Mouse (Mus musculus) gonadal fat pad, adult 2 months (tissue): ENCODE results near the gene Tle4. TPM values are rescaled to one million over a fixed set of nuclear protein-coding genes. Genes with fewer than 3 reads are reported as not detected.
"Not testable (repeated sequence)": the region's sequence is repeated elsewhere in the genome, so short reads cannot be mapped to it uniquely, and the experiment has no call there.

Experiments
- DNase-seq: peaks from one replicate; pipeline ENCODE4 v3.0.0-alpha.2; 2012; ENCODE audit warnings: low read depth
- polyA plus RNA-seq: library from polyadenylated mRNA; depleted of rRNA; stranded (reverse); fragments of >200 nt; gene quantifications from 2 replicates; pipeline ENCODE4 v1.2.3, GENCODE M21; 2012; rRNA removed

Gene Tle4
- 7.1 and 7.5 TPM in 2 replicates for polyA plus RNA-seq

GRCm38 (mm10) chr19:14597917-14598689 lies at the start of gene Tle4:
Tle4 (minus strand) TSS chr19:14598051.
- DNase-seq, result peak; percentile 95

GRCm38 (mm10) chr19:14645666-14646065 lies 47.8 kb upstream of the Tle4 start:
- DNase-seq, result no peak

GRCm38 (mm10) chr19:14644756-14645155 lies 46.9 kb upstream of the Tle4 start:
- no peak for DNase-seq

- not testable (repeated sequence) for DNase-seq
Observed at GRCm38 (mm10) chr19:14643091-14643490, 45.2 kb upstream of the Tle4 start.

GRCm38 (mm10) chr19:14642663-14643062 lies 44.8 kb upstream of the Tle4 start:
- DNase-seq, result no peak

- no peak for DNase-seq
Observed at GRCm38 (mm10) chr19:14635213-14635928, 37.5 kb upstream of the Tle4 start.

GRCm38 (mm10) chr19:14623355-14623754 lies 25.5 kb upstream of the Tle4 start:
- no peak for DNase-seq

GRCm38 (mm10) chr19:14620534-14620933 lies 22.7 kb upstream of the Tle4 start:
- DNase-seq, result peak; percentile 81

- peak; percentile 62 for DNase-seq
Observed at GRCm38 (mm10) chr19:14619814-14620213, 22.0 kb upstream of the Tle4 start.

- no peak for DNase-seq
Observed at GRCm38 (mm10) chr19:14614816-14615215, 17.0 kb upstream of the Tle4 start.

GRCm38 (mm10) chr19:14610542-14611317 lies 12.9 kb upstream of the Tle4 start:
- DNase-seq, result no peak

- no peak for DNase-seq
Observed at GRCm38 (mm10) chr19:14600841-14601240, 3.0 kb upstream of the Tle4 start.

- no peak for DNase-seq
Observed at GRCm38 (mm10) chr19:14600354-14600753, 2.5 kb upstream of the Tle4 start.

- DNase-seq, result no peak
Observed at GRCm38 (mm10) chr19:14599851-14600251, 2.0 kb upstream of the Tle4 start.

GRCm38 (mm10) chr19:14598690-14599288 lies 938 bp upstream of the Tle4 start:
- DNase-seq, result no peak

GRCm38 (mm10) chr19:14596941-14597916 lies 622 bp downstream of the Tle4 start:
- no peak for DNase-seq

- no peak for DNase-seq
Observed at GRCm38 (mm10) chr19:14596358-14596940, 1.4 kb downstream of the Tle4 start.

- DNase-seq, result no peak
Observed at GRCm38 (mm10) chr19:14595390-14595997, 2.4 kb downstream of the Tle4 start.

- DNase-seq, result no peak
Observed at GRCm38 (mm10) chr19:14594537-14594936, 3.3 kb downstream of the Tle4 start.
